Mouse (Mus musculus) C2C12 (cell line): ENCODE measurements around the gene Tfb2m. TPM values are rescaled to one million over a fixed set of nuclear protein-coding genes. Genes with fewer than 3 reads are reported as not detected.

Source experiments
- H3K27me3 ChIP-seq: one replicate; pipeline ENCODE4 v1.6.1; 2011; ENCODE audit not compliant: control insufficient read depth, insufficient read depth, insufficient read length
- H3K36me3 ChIP-seq: one replicate; pipeline ENCODE4 v1.6.1; 2011; ENCODE audit not compliant: control insufficient read depth, insufficient read depth
- H3K4me3 ChIP-seq: one replicate; pipeline ENCODE4 v1.5.1; 2011; ENCODE audit warnings: mild to moderate bottlenecking, control low read depth; ENCODE audit not compliant: poor library complexity, insufficient read depth, severe bottlenecking
- H3K79me2 ChIP-seq: one replicate; pipeline ENCODE4 v1.6.1; 2011; ENCODE audit not compliant: control insufficient read depth, insufficient read depth
- H3K79me3 ChIP-seq: one replicate; pipeline ENCODE4 v1.6.1; 2011; ENCODE audit warnings: low read depth, control low read depth
- H3ac ChIP-seq: one replicate; pipeline ENCODE3; 2011; ENCODE audit warnings: low read depth; ENCODE audit not compliant: control insufficient read depth, insufficient read length
- CEBPB ChIP-seq: IDR thresholded peaks from one replicate; pipeline ENCODE4 v1.6.1; 2011; ENCODE audit warnings: low read depth, mild to moderate bottlenecking, control low read depth, moderate library complexity
- CTCF ChIP-seq: IDR thresholded peaks from one replicate; pipeline ENCODE4 v1.5.1; 2011; ENCODE audit not compliant: control insufficient read depth, insufficient read depth, insufficient read length
- FOSL1 ChIP-seq: IDR thresholded peaks from one replicate; pipeline ENCODE4 v1.8.0; 2011; ENCODE audit warnings: mild to moderate bottlenecking, low read length; ENCODE audit not compliant: poor library complexity, insufficient read depth, severe bottlenecking
- MAX ChIP-seq: IDR thresholded peaks from one replicate; pipeline ENCODE4 v1.6.1; 2011; ENCODE audit warnings: mild to moderate bottlenecking, control low read depth
- MYOD1 ChIP-seq: IDR thresholded peaks from one replicate; pipeline ENCODE4 v1.6.1; 2011; ENCODE audit warnings: low read depth; ENCODE audit not compliant: control insufficient read depth, insufficient read length
- MYOG ChIP-seq: IDR thresholded peaks from one replicate; pipeline ENCODE4 v1.6.1; 2011; ENCODE audit not compliant: control insufficient read depth, insufficient read length; ENCODE audit errors: extremely low read depth
- USF1 ChIP-seq: IDR thresholded peaks from one replicate; pipeline ENCODE4 v1.6.1; 2011; ENCODE audit warnings: low read depth, mild to moderate bottlenecking, control low read depth, moderate library complexity
- polyA plus RNA-seq: library from polyadenylated mRNA; unstranded; fragments of >200 nt; fragmentation: generic; extraction: Trizol; gene quantifications from one replicate; pipeline ENCODE4 v1.2.1, GENCODE M21; 2012; ENCODE audit warnings: missing spikeins

Tfb2m gene
- polyA plus RNA-seq, 1 experiment, result 10.2 TPM

DNA sequence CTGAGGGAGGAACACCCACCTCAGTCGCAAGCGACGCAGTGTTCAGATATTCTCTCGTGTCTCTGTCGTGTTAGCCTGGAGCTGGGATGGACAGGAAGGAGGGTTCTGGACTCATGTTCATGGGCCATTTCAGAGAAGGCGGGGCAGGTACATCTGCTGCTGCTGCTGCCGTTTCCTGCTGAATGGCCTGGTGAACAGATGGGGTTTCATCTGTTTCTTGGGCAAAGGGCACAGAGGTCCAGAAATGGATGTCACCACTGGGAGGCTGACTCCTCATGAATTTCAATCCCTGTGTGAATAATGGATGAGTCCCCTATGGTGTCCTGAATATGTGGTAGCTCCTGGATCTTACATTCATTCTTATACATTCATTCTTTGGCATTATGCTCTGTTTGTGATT is 21.5 kb upstream of the Tfb2m start:
- H3K79me2 ChIP-seq, result peaks cover 46% of the 10 kb centered on the region
- H3K27me3 ChIP-seq, result no peaks in the 10 kb centered on the region
- peaks cover 2% of the 10 kb centered on the region for H3K36me3 ChIP-seq
- peaks cover 6% of the 10 kb centered on the region for H3K79me3 ChIP-seq
- TF ChIP-seq FOSL1 (no peak), MAX (no peak), MYOG (no peak)
- no peak overlapping the region for H3ac ChIP-seq
- no peak overlapping the region for H3K4me3 ChIP-seq

DNA sequence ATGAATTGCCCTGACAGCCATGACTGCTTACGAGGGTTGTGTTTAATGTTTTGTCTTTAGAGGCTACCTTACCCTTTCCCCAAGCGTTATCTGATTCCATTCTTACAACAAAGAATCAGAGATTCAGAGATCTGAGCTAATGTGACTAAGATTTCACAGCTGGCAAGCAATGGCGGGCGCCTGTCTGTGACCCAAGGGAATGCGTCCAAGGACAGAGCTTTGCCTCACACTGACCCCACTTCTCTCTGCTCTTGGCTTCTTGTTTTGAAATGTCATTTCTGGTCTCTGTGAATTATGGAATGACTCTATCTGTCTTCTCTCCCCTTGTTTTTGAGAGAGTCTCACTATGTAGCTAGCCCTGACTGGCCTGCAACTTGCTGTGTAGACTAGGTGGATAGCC is 17.9 kb upstream of the Tfb2m start:
- no peak for TF ChIP-seq USF1
- TF ChIP-seq CTCF, result no peak
- Histone ChIP-seq H3K79me3 (no peaks in the 10 kb centered on the region), H3K4me3 (no peak overlapping the region), H3ac (no peak overlapping the region), H3K79me2 (peaks cover 30% of the 10 kb centered on the region), H3K36me3 (peaks cover 2% of the 10 kb centered on the region), H3K27me3 (no peaks in the 10 kb centered on the region)

- Histone ChIP-seq H3K27me3 (no peaks in the 10 kb centered on the region), H3ac (no peak overlapping the region), H3K79me3 (no peaks in the 10 kb centered on the region), H3K79me2 (peaks cover 22% of the 10 kb centered on the region), H3K36me3 (peaks cover 2% of the 10 kb centered on the region), H3K4me3 (no peak overlapping the region)
- TF ChIP-seq MAX (no peak), USF1 (no peak), MYOG (no peak), FOSL1 (no peak), CEBPB (no peak), CTCF (no peak), MYOD1 (no peak)
Observed at GRCm38 (mm10) chr1:179563211-179563610, 17.1 kb upstream of the Tfb2m start.

DNA sequence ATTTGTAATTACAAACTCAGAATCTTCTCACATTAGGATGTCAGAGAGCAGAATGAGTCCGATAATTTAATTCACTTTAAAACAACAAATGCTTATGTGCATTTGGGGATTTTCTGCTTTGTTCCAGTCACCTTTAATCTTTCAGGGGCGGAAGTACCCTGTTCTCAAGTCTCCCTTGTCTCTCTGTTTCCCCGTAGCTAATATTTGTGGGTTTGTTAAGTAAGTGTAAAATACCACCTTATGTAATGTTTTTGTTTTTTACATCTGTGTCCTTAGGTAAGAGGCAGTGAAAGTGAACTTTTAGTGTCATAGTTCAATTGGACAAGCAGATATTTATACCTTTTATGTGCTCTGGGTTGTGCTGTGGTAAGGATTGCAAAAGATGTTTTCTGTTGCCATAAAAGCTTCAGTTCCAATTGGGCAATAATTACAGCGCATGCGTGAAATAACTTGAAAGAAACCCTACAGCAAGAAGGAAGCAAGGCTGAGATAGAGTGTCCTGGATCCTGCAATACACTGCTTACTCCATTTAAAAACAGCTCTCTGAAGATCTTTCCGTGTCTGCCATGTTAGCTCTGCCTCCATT is 14.9 kb upstream of the Tfb2m start:
- H3K4me3 ChIP-seq, result no peak overlapping the region
- H3K27me3 ChIP-seq, result no peaks in the 10 kb centered on the region
- H3K79me2 ChIP-seq, result peaks cover 4% of the 10 kb centered on the region
- H3ac ChIP-seq, result no peak overlapping the region
- peaks cover 2% of the 10 kb centered on the region for H3K36me3 ChIP-seq
- TF ChIP-seq CTCF (no peak), FOSL1 (no peak), MAX (no peak), MYOD1 (no peak), USF1 (no peak), CEBPB (no peak), MYOG (no peak)
- no peaks in the 10 kb centered on the region for H3K79me3 ChIP-seq

- TF ChIP-seq FOSL1 (no peak), MYOD1 (no peak), MYOG (no peak), CEBPB (no peak), USF1 (no peak), CTCF (no peak), MAX (no peak)
Observed at GRCm38 (mm10) chr1:179559446-179560194, 13.6 kb upstream of the Tfb2m start.

DNA sequence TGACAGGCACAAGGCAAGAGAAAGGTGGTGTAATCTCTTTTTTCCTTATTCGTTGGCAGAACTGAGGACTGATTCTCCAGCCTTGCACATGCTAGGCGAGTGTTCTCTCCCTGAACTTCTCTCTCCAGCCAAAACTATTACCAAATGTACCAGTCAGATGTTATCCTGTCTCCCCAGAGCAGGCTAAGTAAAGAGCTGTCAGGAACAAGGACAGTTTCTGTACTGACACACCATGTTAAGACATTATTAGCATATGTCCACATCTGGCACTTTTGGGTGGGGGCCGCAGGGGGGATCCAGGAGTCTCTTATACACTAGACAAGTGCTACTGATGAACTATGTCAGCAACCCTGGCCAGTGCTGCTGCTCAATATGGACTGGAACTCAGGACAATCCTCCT is 10.9 kb upstream of the Tfb2m start:
- Histone ChIP-seq H3K79me3 (no peaks in the 10 kb centered on the region), H3K27me3 (no peaks in the 10 kb centered on the region), H3ac (no peak overlapping the region), H3K36me3 (no peaks in the 10 kb centered on the region), H3K4me3 (no peak overlapping the region), H3K79me2 (peaks cover 5% of the 10 kb centered on the region)
- TF ChIP-seq CEBPB, result no peak
- no peak for TF ChIP-seq USF1
- no peak for TF ChIP-seq MYOD1
- TF ChIP-seq CTCF, result no peak
- TF ChIP-seq MAX, result no peak
- TF ChIP-seq MYOG, result no peak
- no peak for TF ChIP-seq FOSL1

More at GRCm38 (mm10) chr1:179559446-179560194, 13.6 kb upstream of the Tfb2m start:
- H3K4me3 ChIP-seq, result no peak overlapping the region
- no peaks in the 10 kb centered on the region for H3K27me3 ChIP-seq
- no peak overlapping the region for H3ac ChIP-seq
- peaks cover 2% of the 10 kb centered on the region for H3K36me3 ChIP-seq
- peaks cover 5% of the 10 kb centered on the region for H3K79me2 ChIP-seq
- H3K79me3 ChIP-seq, result no peaks in the 10 kb centered on the region
